Mouse (Mus musculus): Measurements from ENCODE around the gene Smco1. TPM values are rescaled to one million over a fixed set of nuclear protein-coding genes. Genes with fewer than 3 reads are reported as not detected.
"Not testable (repeated sequence)": the region's sequence is repeated elsewhere in the genome, so short reads cannot be mapped to it uniquely, and the experiment has no call there.

The Smco1 gene
- not detected in 2 replicates for total RNA-seq (2015)
- total RNA-seq (2017) = not detected in 2 replicates

DNA sequence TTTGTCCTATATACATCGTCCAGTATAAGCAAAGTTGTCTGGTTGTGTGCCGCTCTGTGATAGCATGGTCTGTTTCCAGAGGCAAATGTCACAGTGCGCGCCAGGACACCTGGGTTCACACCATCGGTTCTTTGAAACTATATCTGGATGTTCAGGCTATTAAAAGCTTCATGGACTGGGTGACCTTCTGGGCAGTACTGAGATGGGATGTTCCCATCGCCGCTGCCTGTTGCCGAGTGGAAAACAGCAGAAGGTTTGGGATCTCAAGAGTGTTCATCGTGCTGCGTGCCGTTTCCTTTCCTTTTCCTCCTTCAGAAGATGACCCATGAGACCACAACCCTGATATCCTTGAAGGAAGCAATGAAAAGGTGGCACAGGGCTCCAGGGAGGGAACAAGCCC, at the start of gene Smco1:
Gene Smco1 (plus strand): TSS at position 178 of the 400 bp plus-strand sequence.
- ATAC-seq (replicated peaks; ENCODE audit: poor library complexity) = no peak

DNA sequence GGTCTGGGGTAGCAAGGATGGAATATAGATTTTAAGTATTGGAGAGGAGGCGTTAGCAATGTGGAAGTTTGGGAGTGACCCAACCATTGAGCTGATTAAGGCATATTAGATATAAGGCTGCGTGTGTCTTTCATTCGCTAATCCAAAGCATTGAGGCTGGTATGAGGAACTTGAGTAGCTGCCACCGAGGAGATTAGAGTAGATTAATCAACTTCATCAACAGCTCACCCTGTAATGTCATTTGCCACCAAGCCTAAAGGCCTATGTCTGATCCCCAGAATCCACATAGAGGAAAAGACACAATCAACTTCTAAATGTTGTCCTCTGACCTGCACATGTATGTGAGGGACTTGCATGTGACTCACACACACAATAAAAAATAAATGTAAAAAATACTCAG, 49.5 kb upstream of the Smco1 start:
- ATAC-seq (replicated peaks; ENCODE audit: poor library complexity) = no peak

DNA sequence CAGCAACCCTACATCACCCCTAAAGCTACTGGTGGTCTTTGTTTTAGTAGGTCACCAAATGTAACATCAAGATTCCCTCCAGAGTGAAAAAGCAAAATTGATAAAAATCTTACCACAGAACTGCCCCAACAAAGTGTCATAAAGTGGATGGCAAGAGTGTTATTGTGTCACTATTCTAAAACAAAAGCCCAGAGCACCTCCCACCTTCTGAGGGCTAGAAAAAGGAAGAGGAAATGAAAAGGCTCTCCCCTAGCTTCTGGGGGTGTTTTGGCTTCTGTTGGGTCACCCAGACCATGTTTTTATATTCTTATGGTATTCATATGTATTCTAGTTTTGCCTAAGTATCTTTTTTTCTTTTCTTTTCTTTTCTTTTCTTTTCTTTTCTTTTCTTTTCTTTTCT, 48.9 kb upstream of the Smco1 start:
- ATAC-seq (replicated peaks; ENCODE audit: poor library complexity) = peak; percentile 64

- peak; percentile 57 for ATAC-seq (replicated peaks; ENCODE audit: poor library complexity)
These were observed 39.2 kb upstream of the Smco1 start for GRCm38 (mm10) chr16:32232050-32232449.

DNA sequence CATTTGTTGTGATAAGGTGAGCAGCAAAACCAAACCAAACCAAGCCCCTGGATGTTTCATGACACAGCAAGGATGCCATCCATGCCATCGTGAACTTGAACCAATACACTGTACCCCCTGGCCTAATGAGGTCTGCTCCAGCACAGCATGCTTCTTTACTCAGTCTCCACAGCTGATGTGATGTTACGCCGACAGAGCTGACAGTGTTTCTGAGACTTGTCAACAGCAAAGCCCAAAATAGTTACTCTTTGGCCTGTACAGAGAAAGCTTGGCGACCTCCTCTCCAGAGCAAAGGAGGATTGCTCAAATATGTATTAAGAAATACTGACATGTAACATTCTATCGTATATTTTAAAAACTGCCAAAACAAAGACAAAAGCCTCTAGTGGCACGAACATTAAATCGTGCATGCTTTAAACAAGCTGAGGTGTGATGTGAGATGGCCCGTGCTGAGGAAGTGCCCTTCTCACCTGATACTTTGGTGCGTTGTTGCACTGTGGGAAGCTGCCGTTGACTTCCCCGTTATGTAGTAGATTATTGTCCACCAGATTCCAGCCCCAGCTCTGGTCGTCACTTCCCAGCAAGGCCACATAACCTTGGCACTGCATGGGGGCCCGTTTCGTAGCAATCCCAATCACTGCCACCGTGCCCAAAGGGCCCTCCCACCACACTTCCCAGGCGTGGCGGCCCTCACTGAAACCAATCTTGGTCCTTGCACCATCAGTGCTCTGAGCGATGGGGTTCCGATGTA, 33.2 kb upstream of the Smco1 start:
- ATAC-seq (replicated peaks; ENCODE audit: poor library complexity) = no peak

GRCm38 (mm10) chr16:32239428-32240312, 31.6 kb upstream of the Smco1 start:
- no peak for ATAC-seq (replicated peaks; ENCODE audit: poor library complexity)

GRCm38 (mm10) chr16:32243901-32244300, 27.4 kb upstream of the Smco1 start:
- ATAC-seq (replicated peaks; ENCODE audit: poor library complexity) = no peak

GRCm38 (mm10) chr16:32246351-32246791, 24.9 kb upstream of the Smco1 start:
- ATAC-seq (replicated peaks; ENCODE audit: poor library complexity) = peak; percentile 29

GRCm38 (mm10) chr16:32246952-32247370, 24.3 kb upstream of the Smco1 start, which contains the start of the genes Fbxo45 and Wdr53:
Gene Fbxo45, minus strand, starts transcription at chr16:32247158.
Gene Wdr53, plus strand, starts transcription at chr16:32247227.
- peak; percentile 97 for ATAC-seq (replicated peaks; ENCODE audit: poor library complexity)

GRCm38 (mm10) chr16:32264225-32264624, 7.0 kb upstream of the Smco1 start:
- ATAC-seq (replicated peaks; ENCODE audit: poor library complexity) = not testable (repeated sequence)

- ATAC-seq (replicated peaks; ENCODE audit: poor library complexity) = no peak
These were observed 2.1 kb downstream of the Smco1 start for GRCm38 (mm10) chr16:32273338-32273737.

DNA sequence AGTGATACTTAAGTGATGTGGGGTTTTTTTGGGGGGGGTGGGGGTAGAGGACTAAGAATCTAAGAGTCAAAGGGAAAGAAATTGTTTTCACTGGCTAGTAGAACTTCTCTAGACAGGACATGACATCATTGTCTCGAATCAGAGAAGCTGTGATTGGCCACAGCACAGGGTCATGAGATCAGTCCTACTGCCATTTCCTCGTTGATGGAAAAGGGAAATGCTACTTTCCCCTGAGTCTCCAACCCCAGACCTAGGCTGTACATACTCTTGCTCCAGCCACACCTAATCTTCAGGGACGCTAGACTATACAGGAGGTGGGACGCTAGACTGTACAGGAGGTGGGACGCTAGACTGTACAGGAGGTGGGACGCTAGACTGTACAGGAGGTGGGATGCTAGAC, 3.8 kb downstream of the Smco1 start:
- no peak for ATAC-seq (replicated peaks; ENCODE audit: poor library complexity)

DNA sequence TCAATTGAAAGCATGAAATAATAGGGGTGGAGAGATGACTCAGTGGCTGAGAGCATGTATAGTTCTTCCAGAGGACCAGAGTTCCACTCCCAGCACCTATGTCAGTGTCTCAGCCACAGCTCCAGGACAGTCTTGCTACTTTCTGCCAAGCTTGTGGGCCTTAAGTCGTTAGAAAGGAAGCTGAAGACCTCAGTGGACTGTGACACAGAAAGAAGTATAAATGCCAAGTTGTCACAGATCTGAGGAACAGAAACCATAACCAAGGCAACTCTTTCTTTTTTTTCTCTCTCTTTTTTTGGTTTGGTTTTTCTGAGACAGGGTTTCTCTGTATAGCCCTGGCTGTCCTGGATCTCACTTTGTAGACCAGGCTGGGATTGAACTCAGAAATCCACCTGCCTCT, 4.6 kb downstream of the Smco1 start:
- ATAC-seq (replicated peaks; ENCODE audit: poor library complexity) = no peak

GRCm38 (mm10) chr16:32277308-32278256, 6.3 kb downstream of the Smco1 start, which contains the start of gene Rnf168:
Gene Rnf168, plus strand, starts transcription at chr16:32277459.
- peak; percentile 86 for ATAC-seq (replicated peaks; ENCODE audit: poor library complexity)

GRCm38 (mm10) chr16:32278396-32278795, 7.1 kb downstream of the Smco1 start:
- ATAC-seq (replicated peaks; ENCODE audit: poor library complexity) = no peak

GRCm38 (mm10) chr16:32280211-32280610, 8.9 kb downstream of the Smco1 start:
- no peak for ATAC-seq (replicated peaks; ENCODE audit: poor library complexity)

GRCm38 (mm10) chr16:32282608-32283007, 11.3 kb downstream of the Smco1 start:
- ATAC-seq (replicated peaks; ENCODE audit: poor library complexity) = no peak

GRCm38 (mm10) chr16:32291821-32292220, 20.6 kb downstream of the Smco1 start:
- ATAC-seq (replicated peaks; ENCODE audit: poor library complexity) = no peak

DNA sequence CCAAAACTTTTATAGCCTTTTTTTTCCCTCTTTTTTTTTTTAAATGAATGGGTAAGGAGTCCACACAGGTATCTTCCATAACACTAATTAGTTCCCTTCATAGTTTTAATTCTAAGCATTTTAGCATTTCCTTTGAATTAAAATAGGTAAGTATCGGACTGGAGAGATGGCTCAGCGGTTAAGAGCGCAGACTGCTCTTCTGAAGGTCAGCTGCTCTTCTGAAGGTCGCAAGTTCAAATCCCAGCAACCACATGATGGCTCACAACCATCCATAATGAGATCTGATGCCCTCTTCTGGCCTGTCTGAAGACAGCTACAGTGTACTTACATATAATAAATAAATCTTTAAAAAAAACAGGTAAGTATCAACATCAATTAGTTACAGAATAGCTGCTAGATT, 28.3 kb downstream of the Smco1 start:
- not testable (repeated sequence) for ATAC-seq (replicated peaks; ENCODE audit: poor library complexity)

DNA sequence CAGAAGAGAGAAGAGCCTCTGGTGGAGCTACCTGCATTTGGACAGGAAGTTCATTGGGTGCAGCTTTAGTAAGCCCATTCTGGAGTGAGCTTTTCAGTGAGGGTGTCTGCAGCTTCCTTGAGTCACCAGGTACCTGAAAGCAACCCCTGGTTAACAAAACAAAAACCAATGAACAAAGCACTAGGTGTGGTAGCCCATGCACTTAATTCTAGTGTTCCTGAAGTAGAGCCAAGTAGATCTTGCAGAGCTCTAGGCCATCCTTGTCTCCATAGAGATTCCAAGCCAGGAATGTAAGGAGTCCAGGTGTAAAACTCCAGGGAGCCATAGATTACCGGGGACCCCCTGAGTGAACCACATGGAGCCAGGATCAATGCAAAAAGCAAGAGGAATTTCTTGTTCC, 31.8 kb downstream of the Smco1 start:
- no peak for ATAC-seq (replicated peaks; ENCODE audit: poor library complexity)
